Mouse (Mus musculus) bone marrow, adult 2 months (tissue): ENCODE data around the gene Morc4.

Source experiments
- CTCF ChIP-seq: fragments of 200-500 bp; IDR thresholded peaks from 2 replicates; pipeline ENCODE4 v1.5.1; 2011; ENCODE audit warnings: low read length, control low read depth; ENCODE audit not compliant: control insufficient read depth, insufficient read depth
- POLR2A ChIP-seq: fragments of 200-500 bp; IDR thresholded peaks from 2 replicates; pipeline ENCODE4 v1.6.1; 2011; ENCODE audit warnings: low read depth, mild to moderate bottlenecking, control low read depth, low read length, borderline replicate concordance; ENCODE audit not compliant: control insufficient read depth

DNA sequence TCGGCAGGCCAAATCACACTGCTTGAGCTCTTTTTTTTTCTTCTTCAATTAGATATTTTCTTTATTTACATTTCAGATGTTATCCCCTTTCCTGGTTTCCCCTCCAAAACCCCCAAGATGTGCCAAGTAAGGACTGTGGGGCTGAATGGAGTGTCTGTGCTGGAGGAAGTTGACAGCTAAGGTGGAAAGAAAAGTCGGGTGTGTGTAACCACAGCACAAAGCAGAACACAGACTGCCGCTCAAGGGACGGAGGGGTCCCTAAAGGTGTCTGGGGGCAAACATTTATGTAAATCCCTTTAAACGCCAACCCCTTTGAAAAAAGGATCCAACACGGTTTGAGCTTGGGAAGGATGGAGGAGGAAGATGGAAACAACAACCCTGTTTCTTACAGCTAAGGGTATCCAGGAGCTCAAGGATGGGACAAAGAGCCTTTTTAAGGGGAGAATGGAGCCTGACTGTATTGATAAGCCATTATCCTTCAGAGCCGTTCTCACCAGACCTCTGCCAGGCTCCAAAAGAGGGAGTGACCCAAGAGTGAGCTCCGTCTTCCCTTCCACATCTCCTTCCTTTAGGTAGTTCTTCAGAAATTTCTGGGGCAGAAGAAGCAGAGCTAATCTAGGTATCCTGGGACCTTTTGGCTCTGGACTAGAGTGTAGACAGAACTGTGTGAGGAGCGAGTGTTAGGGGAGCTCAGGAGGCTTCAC is 58.0 kb downstream of the Morc4 start:
- TF ChIP-seq CTCF (no peak), POLR2A (no peak)
